Mouse (Mus musculus): ENCODE measurements at regions not wholly inside any gene's neighbourhood (a gene's known extent, or its start where the extent isn't known, plus 50 kb on each side); places are given as distances from the start of the nearest gene placed in this dataset.
A peak's percentile ranks its signal among the peaks of the same experiment; 100 is the strongest.

DNA sequence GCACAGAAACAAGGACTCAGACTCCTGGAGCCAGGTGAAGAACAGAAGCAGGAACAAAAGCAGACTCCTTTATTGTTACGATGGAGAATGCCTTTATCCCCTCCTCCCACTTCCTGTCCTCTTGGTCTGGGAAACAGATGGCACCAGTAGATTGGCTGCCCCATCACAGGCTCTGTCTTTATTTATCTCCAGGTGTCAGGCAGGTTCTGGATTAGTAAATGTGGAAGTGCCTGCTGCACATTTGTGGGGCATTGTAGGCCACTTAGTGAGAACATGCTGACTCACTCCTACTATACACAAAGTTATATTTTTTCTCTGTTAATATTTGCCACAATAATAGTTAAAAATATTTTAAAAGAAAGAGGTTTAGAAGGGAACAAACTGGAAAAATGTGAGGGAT is 426.0 kb downstream of the Tmem161b start:
- no peak for DNase-seq

DNA sequence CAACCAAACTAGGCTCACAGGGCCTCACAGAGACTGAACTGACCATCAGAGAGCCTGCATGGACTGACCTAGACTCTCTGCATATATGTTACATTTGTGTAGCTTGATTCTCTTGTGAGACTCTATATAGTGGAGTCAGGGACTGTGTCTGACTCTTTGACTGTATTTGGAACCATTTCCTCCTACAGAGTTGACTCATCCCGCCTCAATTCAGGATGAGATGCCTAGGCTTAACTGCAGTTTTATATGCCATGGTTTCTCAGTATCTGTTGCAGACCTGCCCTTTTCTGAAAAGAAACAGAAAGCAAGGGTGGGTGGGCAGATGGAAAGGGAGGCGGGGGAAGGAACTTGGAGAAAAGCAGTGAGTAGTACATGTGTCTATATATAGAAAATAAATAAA is 441.9 kb downstream of the Tmem161b start:
- DNase-seq, result no peak

DNA sequence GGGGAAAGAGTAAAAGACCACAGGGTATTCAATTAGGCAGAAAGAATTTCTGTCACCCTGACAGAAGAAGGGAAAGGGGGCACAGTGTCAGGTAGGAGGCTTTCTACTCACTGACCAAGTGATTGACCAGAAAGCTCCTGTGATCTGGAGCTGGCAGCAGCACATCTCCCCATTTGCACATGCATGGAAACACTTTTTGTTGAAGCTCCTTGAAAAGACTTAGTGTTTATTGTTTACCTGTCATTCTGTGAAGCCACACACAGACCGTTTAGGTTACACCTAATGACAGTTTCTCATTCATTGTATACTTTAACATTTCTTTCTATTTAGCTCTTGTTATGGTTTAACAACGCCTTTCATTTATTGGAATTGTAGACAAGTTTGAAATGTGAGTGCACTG is 458.9 kb downstream of the Tmem161b start:
- no peak for DNase-seq

DNA sequence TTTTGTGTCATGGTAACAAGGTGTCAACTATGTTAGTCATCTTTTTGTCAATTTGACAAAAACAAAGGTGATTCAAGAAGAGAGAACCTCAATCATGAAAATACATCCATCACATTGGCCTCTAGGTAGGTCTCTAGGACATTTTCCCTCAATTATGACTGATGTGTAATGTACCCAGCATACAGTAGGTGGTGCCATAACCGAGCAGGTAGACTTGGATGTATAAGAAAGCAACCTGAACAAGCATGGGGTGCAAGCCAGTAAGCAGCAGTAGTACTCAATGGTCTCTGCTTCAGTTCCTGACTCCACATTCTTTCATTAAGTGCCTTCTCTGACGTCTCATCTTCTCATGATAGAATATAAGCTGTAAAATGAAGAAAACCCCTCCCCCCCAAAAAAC is 463.8 kb downstream of the Tmem161b start:
- DNase-seq, result no peak

DNA sequence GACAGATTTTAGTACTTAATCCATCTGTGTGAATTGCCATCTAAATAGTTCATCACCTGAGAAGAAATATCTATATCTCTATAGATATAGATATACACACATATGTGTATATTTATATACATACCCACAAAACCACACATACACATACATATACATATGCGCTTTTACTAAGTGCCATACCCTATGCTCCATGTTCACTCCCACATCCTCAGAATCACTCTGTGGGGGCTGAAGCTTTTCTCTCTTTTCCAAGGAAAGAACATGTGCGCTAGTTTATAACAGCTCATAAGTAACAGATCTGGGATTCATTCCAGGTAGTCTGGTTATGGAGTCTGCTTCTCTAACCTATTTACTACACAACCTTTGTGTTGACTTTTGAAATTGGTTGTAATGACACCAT is 471.4 kb downstream of the Tmem161b start:
- no peak for DNase-seq

DNA sequence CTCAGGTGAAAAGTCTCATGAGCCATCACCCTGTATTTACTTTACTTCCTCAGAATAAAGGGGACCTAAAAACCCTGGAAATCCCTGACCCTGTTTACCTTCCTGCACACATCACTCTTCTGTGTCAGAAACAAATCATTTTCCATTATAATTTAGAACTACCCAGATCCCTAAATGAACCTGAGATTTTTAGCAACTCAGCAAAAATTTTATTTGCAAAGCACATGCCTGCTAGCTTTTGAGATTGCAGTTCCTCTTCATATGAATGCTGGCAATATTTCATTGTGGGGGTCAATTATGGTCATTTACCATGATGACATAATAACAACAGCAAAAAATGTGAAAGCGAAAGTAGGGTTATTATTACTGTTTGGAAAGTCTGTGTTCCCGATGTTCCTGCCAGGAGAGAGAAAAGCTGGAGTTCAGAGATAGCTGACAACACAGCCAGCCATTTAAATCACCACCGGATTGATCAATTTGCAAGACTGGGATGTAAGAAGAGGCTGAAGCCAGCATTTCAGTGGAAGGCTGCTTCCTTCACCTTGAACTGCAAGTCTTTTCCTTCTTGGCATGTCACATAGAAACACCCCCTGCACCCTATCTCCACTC is 476.5 kb downstream of the Tmem161b start:
- DNase-seq, result no peak

DNA sequence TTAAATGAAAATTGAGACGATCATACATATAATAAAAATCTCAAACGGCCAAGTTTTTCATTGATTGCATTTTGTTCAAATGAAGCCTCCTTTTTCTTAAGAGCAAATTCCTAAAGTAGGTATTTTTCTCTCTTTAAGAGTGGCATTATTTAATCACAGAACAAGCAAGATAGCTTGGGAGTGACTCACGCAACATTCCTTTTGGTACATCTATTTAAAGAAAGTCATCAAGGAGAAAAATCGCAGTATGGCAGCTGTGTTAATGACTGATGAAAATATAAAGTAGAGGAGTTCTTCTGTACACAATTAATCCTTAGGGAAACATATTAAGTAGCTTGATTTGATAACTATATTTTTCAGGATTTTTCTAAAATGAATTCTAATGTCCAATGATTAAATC is 448.0 kb upstream of the Ccnh start:
- no peak for DNase-seq

DNA sequence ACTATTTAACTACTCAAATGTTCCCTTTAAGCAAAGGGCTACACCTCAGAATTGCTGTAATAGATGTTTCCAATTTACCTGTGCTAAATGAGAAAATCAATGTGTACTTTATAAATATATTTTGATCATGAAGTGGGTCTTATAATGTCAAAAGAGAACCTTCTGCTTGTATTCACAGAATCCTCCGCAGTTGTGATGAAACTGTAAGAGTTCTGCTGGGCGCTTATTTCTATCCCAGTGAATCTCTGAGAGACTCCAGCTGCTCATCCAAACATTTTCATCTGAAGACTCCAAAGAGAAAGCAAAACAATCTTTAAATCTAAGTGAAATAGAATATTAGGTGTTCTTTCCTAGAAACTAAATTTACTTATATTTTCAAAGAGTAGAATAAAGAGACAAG is 440.9 kb upstream of the Ccnh start:
- DNase-seq, result no peak

DNA sequence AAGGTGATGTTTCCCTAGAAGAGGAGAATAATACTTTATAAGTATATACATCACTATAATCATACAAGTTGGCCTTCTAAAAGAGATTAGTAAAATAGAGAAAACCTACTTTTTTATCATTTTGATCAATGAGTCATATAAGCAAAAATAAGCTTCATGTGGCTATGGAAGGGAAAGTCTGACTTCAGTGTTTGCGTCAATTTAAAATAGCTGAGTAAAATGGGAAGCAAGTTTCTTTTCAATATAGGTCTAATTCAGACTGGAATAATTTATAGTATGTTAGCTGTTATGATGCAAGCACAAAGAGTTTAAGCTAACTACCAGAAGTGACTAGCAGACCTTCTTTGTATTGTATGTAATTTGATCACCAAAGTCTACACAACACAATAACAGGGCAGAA is 440.0 kb upstream of the Ccnh start:
- DNase-seq, result no peak

DNA sequence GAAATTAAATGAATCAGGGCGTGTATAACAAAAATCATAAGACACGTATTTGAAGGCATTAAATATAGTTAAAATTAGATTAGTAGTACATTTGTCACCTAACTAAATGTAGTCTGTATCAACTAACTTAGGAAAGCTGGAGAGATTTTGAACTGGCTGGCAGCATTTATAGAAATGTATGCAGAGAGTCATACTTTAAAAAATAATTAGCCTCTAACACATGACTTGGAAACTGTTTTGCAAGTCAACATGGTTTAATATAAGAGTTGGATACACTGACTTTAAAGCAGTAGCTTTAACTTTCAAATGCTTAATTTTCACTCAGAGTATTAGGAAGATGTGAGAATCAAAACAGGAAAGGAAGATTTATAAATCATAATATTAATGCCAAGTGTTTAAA is 439.1 kb upstream of the Ccnh start:
- no peak for DNase-seq

DNA sequence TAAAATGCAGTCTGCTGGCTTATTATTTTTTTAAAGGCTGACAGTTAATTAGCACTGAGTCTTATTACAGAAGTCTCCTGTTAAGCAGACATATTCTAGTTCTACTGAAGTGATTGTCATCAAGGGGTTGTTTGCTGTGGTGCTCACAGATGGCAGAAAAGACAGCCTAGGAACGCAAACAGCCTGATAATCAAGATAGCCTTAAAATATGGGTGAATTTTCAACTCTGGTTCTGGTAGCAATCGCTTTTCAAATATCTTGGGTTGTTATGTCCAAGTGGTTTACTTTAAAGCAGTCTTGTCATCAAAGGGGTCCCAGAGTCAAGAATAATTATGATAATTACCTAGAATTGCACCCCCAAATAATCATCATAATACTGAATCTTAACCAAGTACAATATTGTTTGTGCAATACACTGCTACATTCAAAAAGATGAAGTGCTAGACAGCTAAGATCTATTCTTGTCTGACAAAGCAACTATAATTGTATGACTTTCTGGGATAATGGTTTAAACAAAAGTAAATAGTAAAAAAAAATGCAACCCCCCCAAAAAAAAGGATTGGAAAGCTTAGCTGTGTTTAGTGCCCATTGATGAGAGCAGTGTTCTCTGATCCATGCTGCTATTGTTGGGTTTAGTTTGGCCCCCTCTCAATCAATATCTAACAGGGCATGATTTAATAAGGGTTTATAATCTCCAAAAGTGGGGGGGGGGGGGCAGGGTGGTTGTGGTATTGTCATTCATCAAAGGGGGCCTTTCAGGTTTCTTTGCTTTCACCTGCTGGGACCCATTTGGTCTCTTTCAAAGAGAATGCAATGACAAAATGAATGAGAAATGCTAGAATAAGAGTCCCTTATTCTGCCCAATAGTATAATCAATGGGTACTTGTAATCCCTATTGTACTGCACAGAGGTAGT is 437.4 kb upstream of the Ccnh start:
- DNase-seq, result no peak

DNA sequence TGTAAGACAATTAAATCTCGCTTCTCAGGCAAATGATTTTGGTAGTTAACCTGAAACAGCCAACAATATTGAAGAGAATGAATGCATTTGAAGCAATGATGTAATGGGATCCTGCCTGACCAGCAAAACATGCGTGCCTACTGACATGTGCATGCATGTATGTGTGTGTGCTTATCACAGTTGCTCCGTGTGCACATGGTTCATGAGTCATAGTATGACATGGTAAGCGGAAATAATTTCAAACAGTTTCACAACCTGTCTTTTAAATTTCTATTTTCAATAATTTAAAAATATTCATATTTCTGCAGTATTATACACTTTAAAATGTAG is 436.8 kb upstream of the Ccnh start:
- no peak for DNase-seq

DNA sequence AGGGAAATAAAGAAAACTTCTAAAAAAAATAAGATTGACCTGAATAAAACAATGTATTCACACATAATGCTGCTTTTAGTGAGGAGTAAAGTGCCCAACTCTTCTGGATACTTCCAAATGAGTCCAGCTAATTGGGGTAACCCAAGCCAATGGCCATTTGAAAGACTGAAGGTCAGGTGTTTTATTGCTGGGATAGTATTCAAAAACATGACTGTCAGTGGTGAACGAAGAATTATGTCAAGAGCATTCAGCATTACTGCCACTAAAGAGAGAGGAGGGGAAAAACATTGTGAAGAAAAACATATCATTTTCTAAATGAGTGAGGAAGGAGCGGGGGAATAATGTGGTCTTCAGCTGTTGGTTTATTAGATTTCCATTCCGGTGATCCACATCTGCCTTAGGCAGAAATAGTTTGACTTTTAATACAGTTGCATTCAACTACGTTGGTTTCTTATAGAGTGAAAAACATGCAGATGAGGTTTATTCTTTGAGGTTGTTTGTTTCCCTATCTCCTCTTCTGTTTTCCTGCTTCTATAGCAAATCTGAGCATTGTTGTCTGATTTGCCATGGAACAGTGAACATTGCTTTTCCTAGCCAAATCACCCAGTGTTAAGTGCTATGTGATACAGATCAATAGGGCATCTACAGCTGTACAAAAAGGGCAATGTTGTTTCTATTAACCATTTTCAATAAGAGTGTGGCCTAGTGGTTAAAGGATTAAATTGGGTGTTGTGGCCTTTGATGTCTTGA is 435.3 kb upstream of the Ccnh start:
- no peak for DNase-seq

DNA sequence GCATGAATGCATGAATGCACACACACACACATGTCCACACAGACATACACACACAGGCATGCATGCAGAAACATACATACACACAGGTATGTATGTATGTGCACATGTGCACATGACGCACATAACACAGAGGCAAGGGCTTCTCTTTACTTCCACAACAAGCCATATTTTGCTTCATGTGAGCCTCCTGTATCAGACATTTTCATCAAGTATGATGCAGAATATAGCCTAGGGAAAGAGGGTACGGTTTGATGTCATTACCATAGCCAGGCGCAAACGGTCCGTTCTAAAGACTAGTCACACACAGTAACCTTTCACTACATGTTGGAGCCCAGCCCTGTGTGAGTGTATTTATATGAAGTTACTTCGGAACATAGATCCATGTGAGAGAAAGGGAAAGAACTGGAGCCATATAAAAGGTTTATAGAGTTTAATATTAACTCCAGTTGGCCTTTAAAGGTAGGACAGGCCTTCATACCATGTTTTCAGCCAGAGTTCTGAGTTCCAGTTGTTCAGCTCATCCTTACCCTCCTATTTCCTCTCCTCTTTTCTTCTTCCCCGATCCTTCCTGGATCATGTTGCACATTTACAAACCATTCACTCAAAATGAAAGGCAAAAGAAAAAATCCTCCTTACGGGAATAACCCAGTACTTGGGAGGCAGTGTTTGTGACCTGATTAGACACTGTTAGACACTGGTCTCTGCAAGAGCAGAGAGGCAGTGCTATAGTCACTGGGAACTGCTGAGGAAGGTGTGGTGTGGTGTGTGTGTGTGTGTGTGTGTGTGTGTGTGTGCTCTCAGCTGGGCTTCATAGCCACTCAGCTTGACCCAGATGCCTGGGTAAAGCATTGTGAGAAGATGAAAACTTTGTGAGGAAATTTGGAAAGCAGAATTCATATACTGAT is 434.1 kb upstream of the Ccnh start:
- DNase-seq, result no peak

DNA sequence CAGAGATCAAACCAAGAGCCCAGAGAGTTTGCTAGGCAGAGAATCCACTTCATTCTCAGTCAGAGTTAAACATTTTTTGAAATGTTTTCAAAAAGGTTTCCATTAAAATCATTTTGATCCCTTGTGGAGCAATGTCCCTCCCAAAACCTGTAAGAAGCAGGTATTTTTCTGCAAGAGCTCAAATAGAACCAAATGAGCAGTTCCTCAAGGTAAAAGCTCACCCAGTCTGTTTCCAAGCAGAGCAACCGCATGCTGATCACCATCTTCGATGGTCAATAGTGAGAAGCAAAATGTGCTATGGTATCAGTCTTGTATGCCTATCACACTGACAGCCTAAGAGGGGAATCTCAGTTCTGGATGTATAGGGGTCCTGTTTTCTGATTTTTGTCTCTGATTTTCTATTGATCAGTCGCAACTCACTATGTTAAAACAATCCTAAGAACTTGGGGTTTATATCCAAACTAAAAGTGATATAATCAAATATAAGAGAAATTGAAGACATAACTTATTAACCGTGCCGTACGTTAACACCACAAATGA is 432.3 kb upstream of the Ccnh start:
- DNase-seq, result no peak

DNA sequence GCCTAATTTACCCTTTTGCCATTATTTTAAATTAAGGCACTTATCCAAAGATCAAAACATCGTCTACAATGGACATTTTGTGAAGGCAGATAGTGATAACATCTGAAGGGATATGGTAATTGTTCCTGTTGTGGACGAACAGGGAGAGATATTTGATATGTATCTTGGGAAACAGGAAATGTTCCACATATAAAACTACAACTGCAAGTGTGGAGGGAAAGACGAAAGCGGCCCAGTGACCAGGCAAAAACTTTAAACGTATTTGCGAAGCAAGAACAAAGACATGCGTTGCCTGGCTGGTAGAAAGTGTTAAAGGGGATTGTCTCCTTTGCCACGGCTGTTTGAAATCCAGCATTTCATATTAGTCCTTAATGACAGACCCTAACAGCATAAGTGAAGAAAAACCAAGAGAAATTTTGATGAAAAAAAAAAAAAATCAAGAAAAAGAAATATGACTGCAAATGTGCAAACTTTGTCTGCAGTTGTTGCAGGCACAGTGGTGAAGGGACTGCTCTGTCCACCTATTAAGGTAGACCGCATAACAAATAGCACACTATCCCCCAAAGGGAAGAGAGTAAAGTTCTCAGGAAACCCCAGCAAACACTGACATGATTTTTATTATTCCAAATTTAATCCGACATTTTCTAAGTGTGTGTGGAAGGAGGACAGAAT is 431.2 kb upstream of the Ccnh start:
- no peak for DNase-seq

DNA sequence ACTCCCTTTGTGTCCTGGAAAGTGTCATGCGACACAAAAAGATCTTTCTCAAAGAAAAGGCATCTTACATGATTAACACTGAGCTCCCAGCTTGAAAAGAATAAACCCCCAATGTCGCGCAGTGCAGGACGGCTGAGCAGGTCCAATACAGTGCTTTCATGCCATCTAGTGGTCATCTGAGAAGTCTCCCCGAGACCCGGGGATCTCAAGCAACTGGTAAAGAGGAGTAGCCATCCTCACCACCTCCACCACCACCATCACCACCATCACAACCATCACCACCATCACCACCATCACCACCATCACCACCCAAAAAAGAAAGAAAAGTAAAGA is 430.7 kb upstream of the Ccnh start:
- DNase-seq, result peak; percentile 55

DNA sequence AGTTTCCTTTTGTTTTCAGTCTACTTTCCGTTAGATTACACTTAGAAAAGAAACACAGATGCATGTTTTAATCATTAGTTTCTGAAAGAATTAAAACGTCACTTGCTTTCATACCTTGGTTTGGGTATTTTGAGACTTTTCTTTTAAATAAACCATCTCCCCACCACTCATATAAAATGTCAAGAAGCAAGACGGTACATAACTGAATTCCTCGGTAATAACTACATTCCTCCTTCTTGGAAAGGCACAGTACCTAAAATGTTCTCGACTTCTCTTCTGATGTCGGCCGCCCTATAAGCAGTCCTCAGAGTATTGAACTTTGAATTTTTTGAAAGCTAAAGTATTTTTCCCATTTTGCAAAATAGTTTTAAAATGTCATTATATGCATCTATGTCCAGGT is 430.1 kb upstream of the Ccnh start:
- DNase-seq, result no peak

DNA sequence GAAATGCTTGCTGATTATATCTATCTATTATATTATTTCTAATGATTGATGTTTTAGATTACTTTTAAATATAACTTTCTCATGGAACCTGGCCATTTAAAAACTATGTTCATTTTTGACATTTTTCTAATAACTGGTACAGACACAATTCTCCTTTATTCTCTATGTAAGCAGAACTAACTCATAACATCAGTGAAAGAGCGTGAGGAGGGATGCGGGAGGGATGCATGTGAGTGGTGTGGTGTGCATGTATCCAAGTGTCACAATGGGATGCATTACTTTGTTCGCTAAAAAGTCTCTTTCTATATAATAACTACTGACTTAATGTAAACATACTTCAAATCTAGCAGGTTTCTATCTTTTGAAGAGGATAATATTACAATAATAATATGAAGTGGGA is 428.7 kb upstream of the Ccnh start:
- DNase-seq, result no peak

DNA sequence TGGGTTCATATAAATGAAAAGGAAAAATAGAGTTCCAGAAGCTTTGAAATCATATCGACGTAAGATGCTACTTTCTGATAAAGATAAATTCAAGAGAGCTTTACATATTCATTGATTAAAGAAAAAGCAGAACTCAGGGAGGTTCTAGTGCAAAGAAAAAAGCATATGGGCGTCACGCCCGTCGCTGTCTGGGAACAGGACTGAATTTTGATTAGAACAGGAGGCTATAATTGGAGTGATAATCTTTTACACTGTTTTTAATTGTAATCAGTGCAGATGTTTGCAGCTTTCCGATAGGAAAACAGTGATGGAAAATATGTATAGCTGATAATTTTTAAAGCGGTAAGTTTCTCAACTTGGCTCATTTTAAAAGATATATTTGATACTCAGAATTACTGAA is 428.2 kb upstream of the Ccnh start:
- no peak for DNase-seq

DNA sequence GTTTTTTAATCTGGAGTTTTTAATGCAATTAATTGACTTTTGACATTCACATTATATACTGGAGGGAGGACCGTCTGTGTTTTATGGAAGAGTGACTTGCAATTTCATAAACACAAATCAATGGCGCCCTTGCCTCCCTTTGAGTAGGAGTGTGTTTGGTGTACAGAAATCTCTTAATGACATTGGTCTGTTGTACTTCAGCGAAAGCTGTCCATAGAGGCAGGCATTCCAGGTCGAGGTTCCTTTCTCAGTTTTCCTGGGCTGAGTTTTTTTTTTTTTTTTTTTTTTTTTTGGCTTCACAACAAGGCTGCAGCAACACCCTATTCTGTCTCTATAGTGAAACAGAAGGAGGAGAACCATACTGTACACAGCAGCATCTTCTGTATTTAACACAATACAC is 427.4 kb upstream of the Ccnh start:
- DNase-seq, result no peak

DNA sequence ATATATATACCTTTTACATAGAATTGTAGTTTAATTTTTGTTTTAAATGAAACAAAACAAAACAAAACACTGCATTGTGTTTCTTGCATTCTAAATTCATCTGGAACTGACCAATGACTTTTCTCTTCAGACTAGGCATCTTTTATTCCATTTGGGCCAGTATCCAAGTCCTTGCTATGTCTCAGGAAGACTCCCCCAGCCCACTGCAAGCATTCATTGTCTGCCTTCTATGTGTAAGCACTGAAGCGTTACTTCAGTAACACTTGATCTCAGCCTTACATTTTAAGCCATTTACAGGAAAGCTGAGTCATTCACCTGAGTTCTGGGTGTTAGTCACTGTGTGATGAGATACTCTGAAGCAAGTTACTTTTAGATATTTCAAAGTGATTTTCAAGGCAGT is 425.3 kb upstream of the Ccnh start:
- DNase-seq, result no peak

Measured in kidney, adult 9 months (tissue).